Comparison of ENCODE assay signal across 8 mouse cellular contexts in the genomic region with DNA sequence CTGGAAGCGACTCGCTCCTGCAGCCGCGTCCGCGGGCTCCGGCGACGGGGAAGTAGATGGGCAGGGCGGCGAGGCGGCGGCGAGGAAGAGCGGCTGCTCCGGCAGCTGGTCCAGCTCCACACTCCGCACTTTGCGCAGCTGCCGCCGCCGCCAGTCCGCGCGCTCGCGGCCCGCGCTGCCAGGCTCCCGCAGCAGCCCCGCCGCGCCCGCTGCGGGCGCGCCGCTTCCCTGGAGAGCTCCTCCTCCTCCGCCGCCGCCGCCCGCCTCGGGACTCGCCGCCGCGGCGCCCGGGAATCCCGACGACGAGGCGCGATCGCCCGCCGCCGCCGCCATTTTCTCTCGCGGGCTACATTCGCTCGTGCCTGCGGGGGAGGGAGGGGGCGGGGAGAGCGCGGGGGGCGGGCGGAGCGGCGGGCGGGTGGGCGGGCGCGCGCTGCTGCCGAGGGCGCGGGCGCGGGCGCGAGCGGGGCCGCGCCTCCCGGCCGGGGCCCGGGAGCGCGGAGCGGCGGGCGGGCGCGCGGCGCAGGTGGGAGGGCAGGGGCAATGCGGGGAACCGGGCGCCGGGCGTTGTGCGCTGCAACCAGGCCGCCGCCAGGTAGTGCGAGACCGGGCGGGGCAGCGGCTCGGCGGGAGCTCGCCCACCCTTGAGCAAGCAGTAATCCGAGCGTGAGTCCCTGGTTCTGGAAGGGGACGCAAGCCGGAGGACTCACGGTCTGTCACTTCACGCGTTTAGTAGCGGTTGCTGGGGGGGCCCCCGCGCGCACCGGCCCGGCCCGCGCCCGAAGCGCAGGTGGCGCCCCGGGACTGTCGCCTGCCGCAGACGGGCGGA. TPM values are rescaled to one million over a fixed set of nuclear protein-coding genes. Genes with fewer than 3 reads are reported as not detected.
A peak's percentile ranks its signal among the peaks of the same experiment; 100 is the strongest.
DNase-seq lines count a peak whose midpoint lies in the region; ATAC-seq and TF ChIP-seq lines count a peak whose summit lies in the region.

A gene (minus strand): TSS at position 357 of the 829 bp plus-strand sequence.

- WGBS in heart, embryonic 11.5 days (ENCODE audit: insufficient replicate concordance), result 0% methylated on average over 41 of the region's 136 CpGs
- WGBS in kidney, embryonic 16.5 days, result under 1% methylated on average over 74 of the region's 136 CpGs
- under 1% methylated on average over 108 of the region's 136 CpGs for WGBS in liver, embryonic 11.5 days

- peak within 1 kb of the TSS; percentile 84 for H3K4me2 ChIP-seq in heart, embryonic 11.5 days
- H3K4me2 ChIP-seq in kidney, embryonic 16.5 days (replicated peaks; ENCODE audit: low read depth, low read length), result peak within 1 kb of the TSS; percentile 88
- peak within 1 kb of the TSS; percentile 98 for H3K4me2 ChIP-seq in liver, embryonic 11.5 days

- peak; percentile 72 for ATAC-seq in heart, embryonic 11.5 days (replicated peaks; ENCODE audit: insufficient number of reproducible peaks, low FRiP score, low TSS enrichment)
- peak; percentile 81 for ATAC-seq in kidney, embryonic 16.5 days (ENCODE audit: low FRiP score, low TSS enrichment)
- peak; percentile 70 for ATAC-seq in liver, embryonic 11.5 days (replicated peaks; ENCODE audit: low FRiP score)

- TF ChIP-seq CTCF in embryonic fibroblast, embryonic 13.5 days (IDR thresholded peaks at IDR 0.05; ENCODE audit: borderline replicate concordance, insufficient read depth, low read length), result no peak
- no peak for TF ChIP-seq CTCF in testis, adult 2 months (IDR thresholded peaks at IDR 0.05; ENCODE audit: control insufficient read depth, insufficient read depth, insufficient replicate concordance, low read depth, low read length)

- peaks cover 6% of the 10 kb centered on the region for H3K4me1 ChIP-seq in embryonic fibroblast, embryonic 13.5 days (ENCODE audit: control insufficient read depth, insufficient read depth, low read length)
- peaks cover 15% of the 10 kb centered on the region for H3K4me1 ChIP-seq in heart, embryonic 11.5 days (ENCODE audit: control insufficient read depth, insufficient read depth, low read length)
- peaks cover 37% of the 10 kb centered on the region for H3K4me1 ChIP-seq in kidney, embryonic 16.5 days (ENCODE audit: insufficient read depth, low read length)
- peaks cover 28% of the 10 kb centered on the region for H3K4me1 ChIP-seq in liver, embryonic 11.5 days (replicated peaks; ENCODE audit: control insufficient read depth, insufficient read depth, low read length)
- peaks cover 16% of the 10 kb centered on the region for H3K4me1 ChIP-seq in testis, adult 2 months (ENCODE audit: control insufficient read depth, insufficient read depth, low read length)

- H3K9me3 ChIP-seq in heart, embryonic 11.5 days (replicated peaks; ENCODE audit: control insufficient read depth, low read length), result no peaks in the 10 kb centered on the region
- no peaks in the 10 kb centered on the region for H3K9me3 ChIP-seq in kidney, embryonic 16.5 days (ENCODE audit: low read length)
- no peaks in the 10 kb centered on the region for H3K9me3 ChIP-seq in liver, embryonic 11.5 days (ENCODE audit: control insufficient read depth, low read length)

- H3K9ac ChIP-seq in heart, embryonic 11.5 days (ENCODE audit: low read depth, low read length), result peak within 1 kb of the TSS; percentile 92
- peak within 1 kb of the TSS; percentile 98 for H3K9ac ChIP-seq in kidney, embryonic 16.5 days (replicated peaks; ENCODE audit: low read length)
- H3K9ac ChIP-seq in liver, embryonic 11.5 days (ENCODE audit: low read depth, low read length), result peak within 1 kb of the TSS; percentile 97

- no peaks in the 10 kb centered on the region for H3K36me3 ChIP-seq in heart, embryonic 11.5 days (ENCODE audit: control insufficient read depth, insufficient read depth, low read length)
- H3K36me3 ChIP-seq in kidney, embryonic 16.5 days (ENCODE audit: insufficient read depth, low read length), result no peaks in the 10 kb centered on the region
- no peaks in the 10 kb centered on the region for H3K36me3 ChIP-seq in liver, embryonic 11.5 days (ENCODE audit: control insufficient read depth, insufficient read depth, low read length)
- H3K36me3 ChIP-seq in testis, adult 2 months (ENCODE audit: control insufficient read depth, insufficient read depth, low read length), result no peaks in the 10 kb centered on the region

- no peaks in the 10 kb centered on the region for H3K27me3 ChIP-seq in heart, embryonic 11.5 days (ENCODE audit: control insufficient read depth, insufficient read depth, low read length)
- no peaks in the 10 kb centered on the region for H3K27me3 ChIP-seq in kidney, embryonic 16.5 days (ENCODE audit: insufficient read depth, low read length)
- H3K27me3 ChIP-seq in liver, embryonic 11.5 days (replicated peaks; ENCODE audit: control insufficient read depth, insufficient read depth, low read length), result 0 out of 2 replicates have a peak, but pooled peaks cover 4% of the 10 kb centered on the region
- no peaks in the 10 kb centered on the region for H3K27me3 ChIP-seq in testis, adult 2 months (ENCODE audit: control insufficient read depth, insufficient read depth, low read length)

- peak; percentile 41; the same call in 1 of the 2 replicates for TF ChIP-seq POLR2A in embryonic fibroblast, embryonic 13.5 days (IDR thresholded peaks at IDR 0.05; ENCODE audit: low read depth, low read length)
- TF ChIP-seq POLR2A in testis, adult 2 months (IDR thresholded peaks at IDR 0.05; ENCODE audit: control insufficient read depth, low read depth, low read length), result no peak; the same call in 1 of the 2 replicates

- peak within 1 kb of the TSS; percentile 93 for H3K4me3 ChIP-seq in embryonic fibroblast, embryonic 13.5 days (ENCODE audit: insufficient read depth, low read length)
- H3K4me3 ChIP-seq in heart, embryonic 11.5 days (ENCODE audit: low read depth, low read length), result peak within 1 kb of the TSS; percentile 96
- peak within 1 kb of the TSS; percentile 96 for H3K4me3 ChIP-seq in kidney, embryonic 16.5 days (ENCODE audit: low read length)
- peak within 1 kb of the TSS; percentile 97 for H3K4me3 ChIP-seq in liver, embryonic 11.5 days (ENCODE audit: low read depth, low read length)
- H3K4me3 ChIP-seq in testis, adult 2 months (ENCODE audit: control insufficient read depth, low read depth, low read length), result peak within 1 kb of the TSS; percentile 94

- peak; percentile 83 to 86 for DNase-seq in B cell, adult 2 months
- peak; percentile 81 for DNase-seq in adrenal gland, postnatal 25 days
- DNase-seq in liver, embryonic 11.5 days (ENCODE audit: low spot score), result peak; percentile 79
- peak; percentile 53 to 77 for DNase-seq in natural killer cell, adult 2 months (ENCODE audit: low spot score in 2 of 2)

- H3K27ac ChIP-seq in embryonic fibroblast, embryonic 13.5 days (ENCODE audit: insufficient read depth, low read length), result peak within 1 kb of the TSS; percentile 27; the same call in 1 of the 2 replicates
- peak within 1 kb of the TSS; percentile 96 for H3K27ac ChIP-seq in heart, embryonic 11.5 days (ENCODE audit: low read depth, low read length)
- H3K27ac ChIP-seq in kidney, embryonic 16.5 days (ENCODE audit: low read length), result peak within 1 kb of the TSS; percentile 98
- H3K27ac ChIP-seq in liver, embryonic 11.5 days (ENCODE audit: low read depth, low read length), result peak within 1 kb of the TSS; percentile 94
- peak within 1 kb of the TSS; percentile 89 for H3K27ac ChIP-seq in testis, adult 2 months (ENCODE audit: control insufficient read depth, insufficient read depth, low read depth, low read length)

RNA-seq across cellular contexts. Expression of the gene that starts here (rescaled TPM):
- total RNA-seq in adrenal gland, postnatal 25 days (2021), result 60.6 and 62.2 TPM in 2 replicates
- 4.9 and 7.0 TPM in 2 replicates for polyA plus RNA-seq in embryonic fibroblast, embryonic 13.5 days (2011; ENCODE audit: insufficient read length, low read depth, missing spikeins)
- 15.8 and 19.3 TPM in 2 replicates for polyA plus RNA-seq in heart, embryonic 11.5 days (2014; fragmentation: Nextera tagmentation; extraction: Ambion mirVana)
- 26.6 and 31.1 TPM in 2 replicates for polyA plus RNA-seq in kidney, embryonic 16.5 days (2015; fragmentation: Nextera tagmentation; extraction: Ambion mirVana)
- polyA plus RNA-seq in liver, embryonic 11.5 days (2014; fragmentation: Nextera tagmentation; extraction: Ambion mirVana), result 19.8 and 20.6 TPM in 2 replicates
- polyA plus RNA-seq in testis, adult 2 months (2012; rRNA removed), result 4.1 and 5.2 TPM in 2 replicates

Comparison
In these comparisons a context has a peak if more than half of its experiments do, and no peak if none do; other contexts are left out.
1. Peak in every context shown above with its lines: DNase-seq, ATAC-seq, H3K4me3 ChIP-seq and H3K27ac ChIP-seq.
2. H3K27ac ChIP-seq: peak in every context shown above with its lines; median percentile 98 in kidney, embryonic 16.5 days; 96 in heart, embryonic 11.5 days; 94 in liver, embryonic 11.5 days; 89 in testis, adult 2 months; 27 in embryonic fibroblast, embryonic 13.5 days.